Mouse (Mus musculus) MN1 (cell line): ENCODE results near the gene Acot7.

ENCODE experiments used
- DNase-seq: peaks from one replicate; pipeline ENCODE4 v3.0.0-alpha.2; 2016; ENCODE audit warnings: low spot score

Acot7 gene

DNA sequence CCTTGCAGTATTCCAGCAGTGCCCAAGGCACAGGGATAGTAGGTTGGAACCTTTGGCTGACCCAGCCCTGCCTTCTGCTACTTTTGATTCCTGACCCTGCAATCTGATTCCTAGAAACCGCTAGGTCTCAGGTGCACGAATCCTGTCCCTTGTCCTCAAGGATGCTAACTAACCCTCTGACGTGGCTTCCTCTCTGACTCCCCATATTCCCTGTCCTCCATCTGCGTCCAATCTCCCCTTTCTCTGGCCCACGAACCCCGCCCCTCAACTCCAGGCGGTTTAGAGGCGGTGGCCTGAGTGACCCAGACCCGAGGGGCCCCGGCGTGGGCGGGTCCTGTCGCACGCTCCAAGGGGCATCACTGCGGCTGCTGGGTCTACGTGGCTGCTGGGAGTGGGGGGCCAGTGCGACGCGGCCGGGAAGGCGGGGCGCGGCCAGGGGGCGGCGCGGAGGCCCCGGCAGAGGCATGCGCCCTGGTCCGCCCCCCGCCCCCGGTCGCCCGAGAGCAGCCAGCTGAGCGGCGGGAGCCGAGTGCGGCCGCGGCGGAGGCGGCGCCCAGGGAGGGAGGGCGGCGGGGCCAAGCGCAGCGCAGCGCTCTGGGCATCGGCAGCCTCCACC is 95.8 kb downstream of the Acot7 start, which contains the start of gene Gpr153:
Gene Gpr153 (plus strand): TSS at position 612 of the 616 bp plus-strand sequence.
- peak; percentile 66 for DNase-seq

DNA sequence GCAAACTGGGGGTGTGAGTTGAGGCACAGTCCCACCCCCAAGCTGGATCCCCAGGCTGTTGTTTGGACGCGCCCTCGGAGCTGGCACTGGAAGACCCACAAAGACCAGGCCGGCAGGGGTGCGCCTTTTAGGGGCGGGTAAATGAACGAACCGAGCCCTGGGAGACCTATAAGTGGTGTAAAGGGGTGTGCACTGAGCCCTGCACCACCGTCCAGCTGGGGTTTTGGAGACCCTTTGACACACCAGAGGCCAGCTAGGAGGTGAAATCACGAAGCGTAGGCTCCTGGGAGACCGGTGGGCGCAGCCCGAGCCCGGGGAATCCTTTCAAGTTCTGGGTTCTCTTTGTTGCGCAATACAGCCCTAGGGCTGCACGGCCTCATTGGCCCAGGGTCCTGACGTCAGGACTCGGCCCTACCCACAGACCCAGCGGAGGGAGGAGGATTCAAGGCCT is 96.8 kb downstream of the Acot7 start:
- peak; percentile 51 for DNase-seq

DNA sequence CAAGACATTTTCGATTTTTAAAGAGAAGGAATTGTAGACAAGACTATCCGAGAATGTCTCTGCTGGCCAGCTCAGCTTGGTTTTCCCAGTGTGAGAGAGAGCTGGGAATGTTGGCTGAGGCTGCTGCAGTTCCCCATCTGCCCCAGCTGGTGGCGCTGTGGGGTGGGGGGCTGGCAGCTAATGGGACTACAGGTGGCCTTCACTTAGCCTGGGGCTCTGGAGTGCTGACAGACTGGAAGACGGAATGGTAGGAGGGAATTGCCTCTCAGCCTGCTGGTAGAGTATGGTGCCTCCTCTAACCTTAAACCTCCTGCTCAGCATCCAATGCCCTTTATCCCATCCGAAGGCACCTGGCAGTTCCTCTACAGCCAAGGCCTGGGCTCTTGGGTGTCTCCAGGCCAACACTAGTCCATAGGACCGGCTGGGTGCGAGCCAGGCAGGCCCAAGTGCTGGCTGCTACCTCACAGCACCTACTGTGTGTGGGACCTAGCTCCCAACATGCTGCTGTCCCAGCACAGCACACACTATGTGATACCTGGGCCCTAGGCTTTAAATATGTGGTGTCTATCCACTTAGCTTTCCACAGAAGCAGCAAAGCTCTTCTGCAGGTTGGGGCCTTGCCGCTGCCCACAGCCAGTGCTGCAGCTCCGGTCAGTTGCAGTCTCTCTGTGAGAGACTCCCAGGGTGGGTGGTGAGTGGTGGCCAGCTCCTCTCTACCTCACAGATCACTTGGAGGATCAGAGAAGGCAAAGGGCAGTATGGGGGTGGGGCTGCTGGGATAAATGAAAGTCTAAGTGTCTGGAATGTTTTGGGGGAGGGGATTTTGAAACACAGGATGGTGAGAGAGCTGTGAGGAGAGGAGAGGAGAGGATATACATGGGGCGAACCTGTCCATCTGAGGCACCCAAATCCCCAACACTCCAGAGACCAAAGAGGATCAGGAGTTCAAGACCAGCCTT is 98.7 kb downstream of the Acot7 start:
- DNase-seq: peak; percentile 60

DNA sequence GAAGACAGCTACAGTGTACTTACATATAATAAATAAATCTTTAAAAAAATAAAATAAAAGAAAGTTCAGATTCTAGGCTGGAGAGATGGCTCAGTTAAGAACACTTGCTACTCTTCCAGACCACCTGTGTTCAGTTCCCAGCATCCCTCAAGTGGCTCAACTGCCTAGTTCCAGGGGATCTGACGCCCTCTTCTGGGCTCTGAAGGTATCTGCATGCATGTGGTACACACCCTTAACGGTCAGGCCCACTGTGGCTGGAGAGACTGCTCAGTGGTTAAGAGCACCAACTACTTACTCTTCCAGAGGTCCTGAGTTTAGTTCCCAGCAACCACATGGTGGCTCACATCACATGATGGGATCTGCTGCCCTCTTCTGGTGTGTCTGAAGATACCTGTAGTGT is 100.0 kb downstream of the Acot7 start:
- no peak for DNase-seq

DNA sequence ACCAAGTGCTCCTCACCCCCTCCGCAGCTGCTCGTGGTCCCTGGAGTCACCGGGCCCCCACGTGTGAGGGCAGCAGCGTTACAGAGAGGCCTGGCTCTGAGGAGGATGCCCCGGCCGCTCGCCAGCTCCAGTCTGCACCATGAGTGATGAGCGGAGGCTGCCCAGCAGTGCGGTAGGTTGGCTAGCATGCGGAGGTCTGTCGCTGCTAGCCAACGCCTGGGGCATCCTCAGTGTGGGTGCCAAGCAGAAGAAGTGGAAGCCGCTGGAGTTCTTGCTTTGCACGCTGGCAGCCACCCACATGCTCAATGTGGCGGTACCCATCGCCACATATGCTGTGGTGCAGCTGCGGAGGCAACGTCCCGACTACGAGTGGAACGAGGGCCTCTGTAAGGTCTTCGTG is 101.1 kb downstream of the Acot7 start:
- DNase-seq: no peak

DNA sequence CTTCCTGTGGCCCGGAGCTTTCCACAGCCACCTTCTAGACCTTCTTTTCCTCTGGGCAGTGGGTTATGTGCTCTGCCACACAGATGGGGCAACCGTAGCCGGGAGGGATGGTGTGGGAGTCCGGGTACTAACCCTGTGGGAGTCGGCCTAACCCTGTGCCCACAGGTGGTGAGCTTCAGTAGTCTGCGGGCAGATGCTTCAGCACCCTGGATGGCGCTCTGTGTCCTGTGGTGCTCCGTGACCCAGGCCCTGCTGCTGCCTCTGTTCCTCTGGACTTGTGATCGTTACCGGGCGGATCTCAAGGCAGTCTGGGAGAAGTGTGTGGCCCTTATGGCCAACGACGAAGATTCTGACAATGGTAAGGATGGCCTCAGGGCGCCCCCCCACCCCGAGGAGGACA is 103.7 kb downstream of the Acot7 start:
- peak; percentile 6 for DNase-seq

DNA sequence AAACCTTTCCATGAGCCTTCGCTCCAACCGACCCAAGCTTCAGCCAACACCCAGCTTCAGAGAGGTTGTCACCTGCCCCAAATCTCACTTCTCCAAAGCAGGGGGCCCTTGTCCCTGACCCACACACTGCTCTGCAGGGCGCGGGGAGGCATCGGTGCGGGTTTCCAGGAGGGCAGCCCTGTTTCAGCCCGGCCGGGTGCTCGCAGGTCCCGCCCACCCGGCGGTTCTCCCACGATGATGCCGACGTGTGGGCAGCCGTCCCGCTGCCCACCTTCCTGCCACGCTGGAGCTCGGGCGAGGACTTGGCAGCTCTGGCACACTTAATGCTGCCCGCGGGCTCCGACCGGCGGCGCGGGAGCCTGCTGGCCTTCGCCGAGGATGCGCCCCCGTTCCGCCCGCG is 104.8 kb downstream of the Acot7 start:
- DNase-seq: no peak

DNA sequence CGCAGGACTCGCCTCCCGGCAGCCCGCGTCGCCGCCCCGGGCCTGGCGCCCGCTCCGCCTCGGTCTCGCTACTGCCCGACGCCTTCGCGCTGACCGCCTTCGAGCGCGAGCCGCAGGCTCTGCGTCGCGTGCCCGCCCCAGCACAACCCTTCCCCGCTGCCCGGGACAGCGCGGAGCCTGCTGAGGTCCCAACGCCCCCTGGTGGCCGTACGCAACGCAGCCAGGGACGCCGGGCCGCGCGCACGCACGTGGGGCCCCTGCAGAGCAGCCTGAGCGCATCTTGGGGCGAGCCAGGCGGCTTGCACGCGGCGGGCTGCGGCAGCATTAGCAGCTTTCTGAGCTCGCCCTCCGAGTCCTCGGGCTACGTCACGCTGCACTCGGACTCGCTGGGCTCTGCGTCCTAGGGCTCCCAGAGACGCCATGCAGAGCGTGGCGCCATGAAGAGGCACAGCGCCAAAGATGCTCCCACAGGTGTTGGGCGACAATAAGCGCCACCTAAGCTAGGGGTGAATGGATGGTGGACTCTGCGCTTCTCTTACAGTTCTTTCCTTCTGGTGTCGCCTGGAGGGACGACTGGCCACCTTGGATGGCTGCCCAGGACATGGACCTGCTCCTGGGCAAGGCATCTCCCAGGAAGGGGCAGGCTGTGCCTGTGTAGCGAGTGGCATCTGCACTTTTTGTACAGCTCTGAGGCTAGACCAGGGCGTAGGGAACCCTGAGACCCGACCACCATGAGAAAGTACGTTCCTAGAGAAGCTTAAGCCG is 105.4 kb downstream of the Acot7 start:
- DNase-seq: peak; percentile 5

DNA sequence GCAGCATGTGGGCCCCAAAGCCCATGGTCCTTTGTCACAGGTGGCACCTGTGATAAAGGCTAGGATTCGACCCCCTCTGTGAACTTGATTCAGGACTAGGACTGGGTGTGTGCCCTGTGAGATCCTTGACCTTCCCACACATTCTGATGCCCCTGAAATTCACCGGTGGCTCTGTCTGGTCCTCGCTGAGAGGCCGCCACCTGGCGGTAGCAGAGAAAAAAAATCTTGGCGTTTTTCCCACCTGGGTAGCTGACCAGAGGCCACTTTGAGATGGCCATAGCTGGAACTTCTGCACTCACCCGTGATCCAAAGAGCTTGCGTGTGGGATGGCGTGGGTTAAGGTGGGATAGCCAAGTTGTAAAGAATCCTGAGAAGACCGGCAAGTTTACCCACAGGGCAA is 107.6 kb downstream of the Acot7 start:
- peak; percentile 92 for DNase-seq

DNA sequence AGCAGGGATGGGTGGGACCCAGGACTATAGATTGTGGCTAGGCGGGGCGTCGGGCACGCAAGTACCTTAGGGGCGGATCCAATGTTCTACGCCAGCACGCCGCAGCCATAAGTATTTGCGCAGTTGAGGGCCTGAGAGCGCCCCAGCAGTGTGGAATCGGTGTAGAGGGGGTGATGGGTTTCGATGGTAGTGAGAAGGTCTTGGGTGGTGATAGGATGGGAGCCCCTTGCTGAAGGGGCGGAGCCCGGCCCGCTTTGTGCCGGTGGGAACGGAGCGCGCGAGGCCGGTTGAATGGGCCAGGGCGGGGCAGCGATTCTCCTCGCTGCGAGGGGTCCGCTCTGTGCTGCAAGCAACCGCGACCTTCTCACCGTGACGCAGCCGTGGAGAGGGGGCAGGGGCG is 108.2 kb downstream of the Acot7 start:
- DNase-seq: no peak

DNA sequence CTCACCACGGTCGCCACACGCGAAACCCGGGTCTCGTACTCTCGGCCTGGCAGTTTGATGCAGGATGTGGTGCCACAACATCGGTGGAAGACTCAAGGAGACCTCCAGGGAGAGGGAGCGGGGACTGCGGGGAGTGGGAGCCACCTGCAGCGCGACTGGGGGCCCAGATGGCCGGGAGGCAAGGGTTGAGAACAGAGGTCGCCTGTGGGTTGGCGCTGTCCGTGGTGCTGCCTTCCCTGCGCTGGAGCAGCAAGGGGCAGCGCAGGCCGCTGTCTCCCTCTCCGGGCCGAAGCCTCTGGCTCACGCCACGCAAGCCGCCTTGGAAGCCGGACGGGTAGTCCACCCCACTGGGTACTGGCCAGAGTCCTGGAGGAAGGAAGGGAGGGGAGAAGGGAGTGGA is 109.0 kb downstream of the Acot7 start:
- DNase-seq: peak; percentile 45

DNA sequence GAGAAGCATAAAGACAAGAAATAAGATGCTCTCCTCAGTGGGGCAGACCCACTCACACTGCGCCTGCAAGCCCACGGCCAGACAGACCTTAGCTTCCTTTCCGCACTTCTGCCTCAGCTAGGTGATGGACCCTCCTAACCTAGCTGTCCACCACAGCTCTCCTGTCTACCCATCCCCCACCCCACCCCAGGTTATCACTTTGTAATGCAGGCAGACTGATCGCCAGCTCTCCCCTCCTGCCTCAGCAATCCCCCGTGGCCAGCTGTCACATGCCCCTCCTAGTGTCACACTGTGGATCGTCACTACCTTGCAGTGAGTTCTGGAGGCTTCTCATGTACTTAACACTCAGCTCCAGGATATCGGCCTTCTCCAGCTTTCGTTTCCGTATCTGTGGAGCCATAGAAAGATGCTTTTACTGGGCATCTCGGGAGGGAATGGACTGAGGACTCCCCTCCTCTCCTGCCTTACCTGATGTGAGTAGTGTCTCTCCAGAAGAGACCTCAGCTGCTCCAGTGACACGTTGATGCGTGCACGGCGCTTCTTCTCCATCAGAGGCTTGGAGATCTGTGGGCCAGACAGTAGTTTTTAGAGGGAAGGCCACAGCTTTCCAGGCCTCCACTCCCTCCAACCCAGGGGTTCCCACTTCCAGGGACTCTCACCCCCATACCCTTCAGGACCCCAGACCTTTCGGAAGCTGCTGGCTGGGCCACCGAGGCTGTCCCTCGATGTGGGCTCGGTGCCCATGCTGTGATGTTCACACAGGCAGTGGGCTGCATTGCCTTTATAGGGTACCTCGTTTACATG is 109.6 kb downstream of the Acot7 start:
- DNase-seq: peak; percentile 8

DNA sequence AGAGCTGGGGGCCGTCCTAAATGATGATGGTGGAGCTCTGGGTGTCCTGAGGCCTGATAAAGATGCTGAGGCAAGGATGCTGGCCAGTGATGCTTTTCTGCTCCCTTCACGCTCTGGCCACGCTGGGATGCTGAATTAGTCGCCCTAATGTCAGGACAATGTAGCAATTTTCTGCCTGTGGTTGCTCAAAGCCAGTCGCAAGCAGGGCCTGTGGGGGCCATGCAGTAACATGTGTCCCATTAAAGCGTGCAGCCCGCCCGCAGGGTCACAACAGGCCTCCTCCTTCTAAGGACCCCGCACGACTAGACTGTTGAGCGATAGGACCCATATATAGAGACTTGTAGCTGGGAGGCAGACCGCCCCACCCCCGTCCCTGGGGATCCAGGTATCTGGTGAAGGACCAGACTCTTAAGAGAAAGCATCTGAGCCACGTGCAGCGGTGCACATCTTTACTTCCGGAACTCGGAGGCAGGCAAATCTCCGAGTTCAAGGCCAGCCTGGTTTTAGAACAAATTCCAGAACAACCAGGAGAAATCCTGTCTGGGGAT is 110.5 kb downstream of the Acot7 start:
- DNase-seq: peak; percentile 29

DNA sequence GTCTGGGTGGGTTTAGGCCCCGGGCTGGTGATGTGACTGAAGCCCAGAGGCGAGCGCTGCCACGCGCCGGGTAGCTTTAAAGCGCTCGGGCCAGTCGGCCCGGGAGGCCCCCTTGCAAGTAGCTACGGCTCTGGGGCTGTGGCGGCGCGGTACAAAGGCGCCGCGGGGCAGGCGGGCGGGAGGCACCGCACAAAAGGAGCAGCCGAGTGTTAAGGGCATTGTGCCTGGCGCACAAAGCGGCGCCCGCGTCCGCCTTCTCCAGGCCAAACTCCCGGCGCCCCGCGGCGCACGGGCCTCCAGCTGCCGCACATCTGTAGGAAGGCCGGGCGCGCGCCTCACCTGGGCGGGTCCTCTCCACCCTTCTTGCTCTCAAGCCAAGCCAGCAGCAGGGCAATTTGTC is 112.5 kb downstream of the Acot7 start:
- DNase-seq: peak; percentile 55

DNA sequence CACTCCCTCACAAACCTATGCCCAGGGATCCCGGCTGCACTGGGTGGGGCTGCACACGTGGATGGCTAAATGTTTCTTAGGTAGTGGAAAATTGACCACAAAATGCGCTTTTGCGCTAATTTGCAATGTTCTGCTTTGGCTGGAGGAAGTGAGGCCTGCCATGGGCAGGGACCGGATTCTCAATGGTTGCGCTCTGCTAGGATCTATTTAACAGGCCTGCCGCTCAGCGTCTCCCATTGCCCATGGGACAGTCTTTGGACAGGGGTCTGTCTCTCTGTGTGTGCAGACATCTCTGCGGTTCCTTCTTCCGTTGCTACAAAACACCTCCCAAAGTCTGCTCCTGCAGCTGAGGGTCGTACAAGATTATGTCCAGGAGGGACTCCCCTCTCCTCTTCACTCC is 113.1 kb downstream of the Acot7 start:
- DNase-seq: no peak

DNA sequence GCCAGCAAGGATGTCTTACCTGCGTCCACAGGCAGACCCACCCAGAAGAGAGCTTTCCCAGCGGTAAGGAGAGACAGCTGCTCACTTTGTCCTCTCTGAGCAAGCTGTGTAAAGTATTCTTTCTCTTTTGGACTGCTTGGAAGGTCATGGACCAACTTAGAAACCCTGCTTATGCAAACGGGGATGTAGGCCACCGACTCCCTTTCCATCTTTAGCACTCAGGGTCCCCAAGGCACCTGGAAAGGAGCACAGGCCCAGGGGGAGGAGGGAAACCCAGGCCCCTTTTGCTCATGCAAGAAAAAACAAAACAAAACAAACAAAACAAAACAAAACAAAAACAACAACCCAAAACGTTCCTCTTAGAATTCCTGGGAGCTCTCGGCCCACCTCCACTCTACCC is 113.6 kb downstream of the Acot7 start, which contains the start of gene Hes3:
Gene Hes3 (minus strand): TSS at position 101 of the 400 bp plus-strand sequence.
- no peak for DNase-seq

DNA sequence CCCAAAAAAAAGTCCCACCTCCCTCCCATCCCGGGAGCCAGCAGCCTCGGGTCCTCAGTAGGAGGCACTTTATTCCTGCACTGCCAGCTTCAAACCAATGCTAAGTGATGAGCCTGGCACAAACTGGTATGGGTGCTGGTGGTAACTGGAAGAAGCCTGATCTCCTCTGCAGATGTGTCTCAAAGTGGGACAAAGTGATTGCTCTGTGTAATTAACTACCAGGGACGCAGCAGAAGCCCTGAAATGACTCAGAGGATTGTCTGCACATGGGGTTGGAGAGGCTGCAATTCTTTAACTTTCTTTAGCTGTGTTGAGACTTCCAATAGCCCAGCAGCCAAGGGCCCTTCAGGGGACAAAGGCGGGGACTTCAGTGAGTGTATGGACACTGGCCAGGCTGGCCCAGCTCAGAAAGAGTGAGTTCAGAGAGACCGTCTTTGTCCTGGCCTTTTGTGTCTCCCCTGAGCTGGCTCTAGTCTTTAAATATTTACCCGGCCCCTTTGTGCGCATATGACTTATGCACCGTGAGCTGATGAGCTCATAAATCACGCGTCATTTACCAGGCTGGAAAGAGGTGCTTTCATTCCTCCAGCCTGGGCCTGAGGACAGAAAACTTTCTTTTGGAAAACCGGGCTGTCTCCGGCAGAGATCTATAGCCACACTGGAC is 114.3 kb downstream of the Acot7 start:
- DNase-seq: peak; percentile 62

DNA sequence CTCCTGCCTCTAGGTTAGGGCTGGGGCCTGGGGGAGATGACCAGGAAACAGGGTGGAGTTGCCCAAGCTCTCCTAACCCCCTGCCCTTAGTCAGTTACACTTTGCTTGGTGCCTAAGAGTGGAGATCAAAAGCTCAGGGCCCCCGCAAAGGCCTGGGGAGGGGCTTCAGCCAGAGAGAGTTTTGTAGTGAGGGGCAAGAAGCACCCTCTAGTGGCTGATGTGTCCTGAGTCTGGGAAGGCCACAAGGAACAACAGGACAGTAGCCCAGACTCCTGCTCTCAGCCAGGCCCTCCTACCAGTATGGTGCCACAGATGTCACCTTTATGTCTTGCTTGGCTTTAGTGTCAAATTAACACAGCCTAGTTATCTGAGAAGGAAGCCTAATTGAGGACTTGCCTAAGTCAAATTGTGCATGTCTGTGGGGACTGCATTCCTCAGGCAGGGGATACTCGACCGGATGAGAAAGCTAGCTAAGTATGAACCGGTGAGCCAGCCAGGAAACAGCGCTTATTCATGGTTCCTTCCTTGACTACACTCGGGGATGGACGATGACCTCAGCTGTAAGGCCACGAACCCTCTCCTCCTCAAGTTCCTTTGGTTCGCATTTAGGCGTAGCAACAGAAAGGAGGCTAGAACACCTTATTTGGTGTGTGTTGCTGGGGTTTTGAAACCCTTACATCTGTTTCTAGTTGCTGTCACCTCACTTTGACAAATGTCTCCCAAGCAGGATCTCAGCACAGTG is 116.4 kb downstream of the Acot7 start:
- DNase-seq: no peak

DNA sequence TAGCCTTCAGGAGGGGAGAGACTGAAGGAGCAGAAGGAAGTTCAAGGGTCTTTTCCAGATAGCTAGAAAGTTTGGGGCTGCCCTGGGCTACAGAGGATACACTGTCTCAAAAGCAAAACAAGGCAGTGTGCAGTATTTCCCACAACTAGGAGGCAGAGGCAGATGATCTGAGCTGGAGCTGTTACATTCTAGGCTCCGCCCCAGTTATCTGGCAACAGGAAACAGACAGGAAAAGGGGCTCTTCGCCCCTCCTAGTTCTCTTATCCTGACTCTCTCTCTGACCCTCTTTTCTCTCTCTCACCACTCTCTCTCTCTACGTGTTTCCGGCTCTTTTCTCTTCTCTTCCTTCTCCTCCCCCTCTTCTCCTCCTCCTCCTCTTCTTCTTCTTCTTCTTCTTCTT is 118.0 kb downstream of the Acot7 start:
- peak; percentile 68 for DNase-seq

DNA sequence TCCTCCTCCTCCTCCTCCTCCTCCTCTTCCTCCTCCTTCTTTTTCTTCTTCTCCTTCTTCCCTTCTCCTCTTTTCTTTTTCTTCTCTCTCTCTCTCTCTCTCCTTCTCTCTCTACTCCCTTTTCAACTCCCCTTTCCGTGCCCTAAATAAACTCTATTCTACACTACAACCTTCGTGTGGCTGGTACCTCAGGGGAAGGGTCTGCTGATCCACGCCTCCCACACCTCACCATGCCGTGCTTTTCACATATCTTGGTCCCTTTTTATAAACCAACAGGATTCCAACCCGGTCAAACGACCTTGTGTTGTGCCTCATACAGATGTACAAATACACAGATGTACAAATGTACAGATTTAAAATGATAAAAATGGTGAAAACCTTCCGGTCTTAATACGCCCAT is 118.4 kb downstream of the Acot7 start:
- no peak for DNase-seq
